Mouse (Mus musculus): ENCODE measurements around the gene Lrp8.

DNA sequence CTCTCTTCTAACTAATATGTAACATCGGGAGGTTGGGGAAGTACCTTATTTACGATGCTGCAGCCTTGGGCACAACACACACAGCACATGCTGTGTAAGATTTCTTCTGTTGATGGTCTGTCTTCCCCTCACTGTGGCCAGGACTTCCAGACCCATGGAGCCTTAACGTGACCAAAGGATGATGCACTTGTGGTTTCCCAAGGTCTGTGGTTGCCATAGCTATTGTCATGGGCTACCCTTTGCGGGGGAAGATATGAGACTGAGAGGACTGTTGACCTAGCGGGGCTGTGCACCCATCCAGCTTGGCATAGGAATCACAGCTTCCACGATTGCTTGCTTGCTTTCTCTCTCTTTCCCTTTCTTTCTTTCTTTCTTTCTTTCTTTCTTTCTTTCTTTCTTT, 1.3 kb upstream of the Lrp8 start:
- TF ChIP-seq POLR2A (IDR thresholded peaks at IDR 0.05; ENCODE audit: borderline replicate concordance, low read depth, low read length) (no peak), CTCF (IDR thresholded peaks at IDR 0.05; ENCODE audit: low read depth, low read length) (no peak)
